Mouse (Mus musculus) liver, postnatal 0 days (tissue): ENCODE results near the gene Gjd3.

ENCODE experiments used
- CTCF ChIP-seq: sonication (generic); IDR thresholded peaks from 2 replicates; pipeline ENCODE4 v1.5.1; 2016; ENCODE audit warnings: antibody characterized with exemption, low read depth
- EP300 ChIP-seq: IDR thresholded peaks from 2 replicates; pipeline ENCODE4 v1.6.1; 2016; ENCODE audit warnings: antibody characterized with exemption, low read depth, mild to moderate bottlenecking

- TF ChIP-seq CTCF (no peak), EP300 (no peak)
These were observed 13.3 kb downstream of the Gjd3 start for GRCm38 (mm10) chr11:98969496-98969927.
